Comparison of ENCODE assay signal across 19 mouse cellular contexts in the genomic region with DNA sequence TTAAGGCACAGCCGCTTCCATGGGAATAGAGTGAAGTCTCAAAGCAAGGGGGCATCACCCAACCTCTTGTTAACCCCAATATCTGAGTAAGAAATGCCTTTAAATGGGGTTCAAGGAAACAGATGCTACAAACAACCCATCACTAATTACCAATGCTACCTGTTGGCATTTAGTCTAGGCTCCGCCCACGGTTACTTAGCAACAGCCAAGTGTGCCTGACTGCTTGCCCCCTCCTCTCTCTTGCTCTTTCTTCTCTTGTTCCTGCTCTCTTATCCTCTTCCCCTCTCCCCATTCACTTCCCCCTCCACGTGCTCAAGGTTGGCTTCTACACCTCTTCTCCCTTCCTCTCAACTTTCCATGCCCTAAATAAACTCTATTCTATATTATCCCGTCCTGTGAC. TPM values are rescaled to one million over a fixed set of nuclear protein-coding genes. Genes with fewer than 3 reads are reported as not detected.
DNase-seq lines count a peak whose midpoint lies in the region; ATAC-seq and TF ChIP-seq lines count a peak whose summit lies in the region.
"Had no signal": no experiment of that assay in that cellular context is flagged by ENCODE, and none has a peak within 500 bp of the region (broad histone marks: within the 10 kb centered on the region; RNA-seq: fewer than 3 reads in every experiment).

No protein-coding gene starts in this region.

- 0 out of 2 replicates have a peak overlapping the region, but pooled peaks have one; percentile 24 for H3K27ac ChIP-seq in heart, embryonic 13.5 days (replicated peaks)
- no peak overlapping the region for H3K27ac ChIP-seq in midbrain, postnatal 0 days (ENCODE audit: low read depth, low read length)
- no peak overlapping the region for H3K27ac ChIP-seq in kidney, embryonic 16.5 days (ENCODE audit: low read length)
- H3K27ac ChIP-seq: gastrocnemius, adult 2 months; liver, embryonic 13.5 days; midbrain, embryonic 12.5 days had no signal

- peak; percentile 34 for DNase-seq in CD4-positive, CD25-positive, alpha-beta regulatory T cell, adult 2 months (ENCODE audit: low read depth, low spot score)
- DNase-seq in heart, postnatal 36 days = no peak
- DNase-seq in CD4-positive helper T cell, adult 2 months (ENCODE audit: low read depth, low spot score) = peak; percentile 20
- DNase-seq in midbrain, postnatal 0 days (ENCODE audit: low spot score) = no peak
- DNase-seq in spleen, adult 12 weeks (ENCODE audit: low spot score) = no peak
- DNase-seq: adrenal gland, adult 8-10 months; cerebellum, postnatal 14 days; gastrocnemius, adult 2 months; kidney, postnatal 36 days; left cerebral cortex, postnatal 4 days; liver, embryonic 13.5 days; lung, postnatal 10 days; thymus, adult 2 months had no signal

- no peak for ATAC-seq in CD4-positive, CD25-positive, alpha-beta regulatory T cell, adult 4 months
- ATAC-seq in heart, embryonic 13.5 days (ENCODE audit: extremely low read depth, insufficient number of reproducible peaks, low FRiP score, low TSS enrichment) = no peak
- no peak for ATAC-seq in midbrain, postnatal 0 days (ENCODE audit: low FRiP score)
- no peak for ATAC-seq in kidney, embryonic 16.5 days (ENCODE audit: low FRiP score, low TSS enrichment)
- ATAC-seq: intestine, postnatal 0 days had no signal

- H3K4me2 ChIP-seq in heart, embryonic 13.5 days = 0 out of 2 replicates have a peak overlapping the region, but pooled peaks have one; percentile 90
- H3K4me2 ChIP-seq in midbrain, postnatal 0 days (ENCODE audit: low read depth, low read length, poor library complexity, severe bottlenecking) = peak overlapping the region; percentile 85
- H3K4me2 ChIP-seq in kidney, embryonic 16.5 days (replicated peaks; ENCODE audit: low read depth, low read length) = no peak overlapping the region; the same call in 1 of the 2 replicates
- H3K4me2 ChIP-seq: liver, embryonic 13.5 days had no signal

- no peak for TF ChIP-seq CTCF in midbrain, postnatal 0 days (IDR thresholded peaks at IDR 0.05)

- H3K27me3 ChIP-seq in heart, embryonic 13.5 days (replicated peaks) = no peaks in the 10 kb centered on the region
- H3K27me3 ChIP-seq in midbrain, postnatal 0 days (ENCODE audit: insufficient read depth, low read length) = no peaks in the 10 kb centered on the region
- H3K27me3 ChIP-seq in kidney, embryonic 16.5 days (ENCODE audit: insufficient read depth, low read length) = no peaks in the 10 kb centered on the region
- H3K27me3 ChIP-seq: liver, embryonic 13.5 days; midbrain, embryonic 12.5 days had no signal

- H3K9me3 ChIP-seq in heart, embryonic 13.5 days = no peaks in the 10 kb centered on the region
- H3K9me3 ChIP-seq in midbrain, postnatal 0 days (ENCODE audit: low read length) = no peaks in the 10 kb centered on the region
- peaks cover 7% of the 10 kb centered on the region; the same call in 1 of the 2 replicates for H3K9me3 ChIP-seq in kidney, embryonic 16.5 days (ENCODE audit: low read length)
- H3K9me3 ChIP-seq: liver, embryonic 13.5 days; midbrain, embryonic 12.5 days had no signal

- H3K4me1 ChIP-seq in heart, embryonic 13.5 days = peaks cover 74% of the 10 kb centered on the region
- peaks cover 9% of the 10 kb centered on the region; the same call in 1 of the 2 replicates for H3K4me1 ChIP-seq in midbrain, postnatal 0 days (ENCODE audit: insufficient read depth, low read length)
- H3K4me1 ChIP-seq in kidney, embryonic 16.5 days (ENCODE audit: insufficient read depth, low read length) = peaks cover 37% of the 10 kb centered on the region

- peaks cover 51% of the 10 kb centered on the region for H3K36me3 ChIP-seq in heart, embryonic 13.5 days
- no peaks in the 10 kb centered on the region for H3K36me3 ChIP-seq in midbrain, postnatal 0 days (ENCODE audit: insufficient read depth, low read length)
- H3K36me3 ChIP-seq in kidney, embryonic 16.5 days (ENCODE audit: insufficient read depth, low read length) = peaks cover 38% of the 10 kb centered on the region

- intact Hi-C loops in heart, postnatal 36 days (cut with DNase I) = loop anchor here (5.0 to 10.0 kb wide), 6 partner anchors 79 to 519 kb away; partner anchors contain the start of gene Slc38a2

- no peak overlapping the region for H3K4me3 ChIP-seq in heart, embryonic 13.5 days
- H3K4me3 ChIP-seq in midbrain, postnatal 0 days (ENCODE audit: low read depth, low read length) = peak overlapping the region; percentile 91; the same call in 1 of the 2 replicates
- H3K4me3 ChIP-seq in kidney, embryonic 16.5 days (ENCODE audit: low read length) = no peak overlapping the region
- H3K4me3 ChIP-seq: erythroblast, embryonic 14.5 days; gastrocnemius, adult 2 months; liver, embryonic 13.5 days; midbrain, embryonic 12.5 days had no signal

- H3K9ac ChIP-seq in heart, embryonic 13.5 days = no peak overlapping the region
- no peak overlapping the region for H3K9ac ChIP-seq in midbrain, postnatal 0 days (replicated peaks; ENCODE audit: low read length, poor library complexity, severe bottlenecking)
- H3K9ac ChIP-seq in kidney, embryonic 16.5 days (replicated peaks; ENCODE audit: low read length) = no peak overlapping the region
- H3K9ac ChIP-seq: liver, embryonic 13.5 days; midbrain, embryonic 12.5 days had no signal

- 77% methylated on average over 5 of the region's 5 CpGs for WGBS in heart, embryonic 13.5 days
- 87% methylated on average over 5 of the region's 5 CpGs for WGBS in midbrain, postnatal 0 days
- WGBS in kidney, embryonic 16.5 days = 85% methylated on average over 5 of the region's 5 CpGs

RNA-seq across cellular contexts. Expression of gene Arid2, which starts 6.1 kb away (rescaled TPM):
- polyA plus RNA-seq in CD4-positive, CD25-positive, alpha-beta regulatory T cell, adult 4 months (2017; shearing (Covaris generic)) = 10 to 100 TPM; 17.9 to 21.0 TPM
- polyA plus RNA-seq in heart, embryonic 13.5 days (2015; fragmentation: Nextera tagmentation; extraction: Ambion mirVana) = 12.1 and 14.1 TPM in 2 replicates
- total RNA-seq in heart, postnatal 36 days (2021) = 10 to 100 TPM; 23.8 to 25.7 TPM
- total RNA-seq in midbrain, postnatal 0 days (2014; rRNA removed) = 40.8 and 55.6 TPM in 2 replicates
- polyA plus RNA-seq in midbrain, postnatal 0 days (2015; fragmentation: Nextera tagmentation; extraction: Ambion mirVana) = 9.5 and 11.2 TPM in 2 replicates
- 24.0 and 25.9 TPM in 2 replicates for polyA plus RNA-seq in kidney, embryonic 16.5 days (2015; fragmentation: Nextera tagmentation; extraction: Ambion mirVana)

Comparison
In these comparisons a context has a peak if more than half of its experiments do, and no peak if none do; other contexts are left out.
1. DNase-seq: peak in CD4-positive, CD25-positive, alpha-beta regulatory T cell, adult 2 months (single experiment) and CD4-positive helper T cell, adult 2 months (single experiment); none in heart, postnatal 36 days (0 of 2), midbrain, postnatal 0 days (single experiment) and spleen, adult 12 weeks (single experiment).